Mouse (Mus musculus) c-Kit-positive CD71-positive TER-119-negative erythroid progenitor cells, embryonic 14.5 days (primary cell): ENCODE results near the gene Nod1.

Source experiments
- DNase-seq: peaks from one replicate; pipeline ENCODE4 v3.0.0-alpha.2; 2013; ENCODE audit warnings: low read depth

The Nod1 gene

GRCm38 (mm10) chr6:54939631-54940030, 32.8 kb downstream of the Nod1 start:
- no peak for DNase-seq

- DNase-seq, result no peak
These were observed 35.9 kb downstream of the Nod1 start for GRCm38 (mm10) chr6:54936496-54936895.

- no peak for DNase-seq
These were observed 37.5 kb downstream of the Nod1 start for GRCm38 (mm10) chr6:54934930-54935329.

GRCm38 (mm10) chr6:54934313-54934712, 38.1 kb downstream of the Nod1 start:
- no peak for DNase-seq

GRCm38 (mm10) chr6:54933866-54934265, 38.5 kb downstream of the Nod1 start:
- DNase-seq, result no peak

GRCm38 (mm10) chr6:54933216-54933615, 39.2 kb downstream of the Nod1 start:
- DNase-seq, result no peak

- DNase-seq, result no peak
These were observed 39.9 kb downstream of the Nod1 start for GRCm38 (mm10) chr6:54932526-54932925.

- no peak for DNase-seq
These were observed 40.8 kb downstream of the Nod1 start for GRCm38 (mm10) chr6:54931641-54932040.

- DNase-seq, result no peak
These were observed 44.5 kb downstream of the Nod1 start for GRCm38 (mm10) chr6:54927946-54928345.

- no peak for DNase-seq
These were observed 45.5 kb downstream of the Nod1 start for GRCm38 (mm10) chr6:54926899-54927298.

- DNase-seq, result no peak
These were observed 46.5 kb downstream of the Nod1 start for GRCm38 (mm10) chr6:54925736-54926440.

- DNase-seq, result no peak
These were observed 47.9 kb downstream of the Nod1 start for GRCm38 (mm10) chr6:54924538-54924937.

GRCm38 (mm10) chr6:54918521-54918920, 53.9 kb downstream of the Nod1 start:
- no peak for DNase-seq

GRCm38 (mm10) chr6:54917523-54917922, 54.9 kb downstream of the Nod1 start:
- no peak for DNase-seq

GRCm38 (mm10) chr6:54916941-54917340, 55.5 kb downstream of the Nod1 start:
- DNase-seq, result no peak

GRCm38 (mm10) chr6:54916163-54916562, 56.2 kb downstream of the Nod1 start:
- DNase-seq, result no peak

GRCm38 (mm10) chr6:54914977-54915376, 57.4 kb downstream of the Nod1 start:
- DNase-seq, result no peak

GRCm38 (mm10) chr6:54906053-54907040, 66.1 kb downstream of the Nod1 start:
- no peak for DNase-seq

- no peak for DNase-seq
These were observed 69.9 kb downstream of the Nod1 start for GRCm38 (mm10) chr6:54902547-54902946.

- DNase-seq, result no peak
These were observed 72.2 kb downstream of the Nod1 start for GRCm38 (mm10) chr6:54900256-54900655.

GRCm38 (mm10) chr6:54891384-54891783, 81.0 kb downstream of the Nod1 start:
- DNase-seq, result no peak

- DNase-seq, result no peak
These were observed 82.2 kb downstream of the Nod1 start for GRCm38 (mm10) chr6:54890221-54890620.

GRCm38 (mm10) chr6:54886195-54886594, 86.2 kb downstream of the Nod1 start:
- no peak for DNase-seq
